Mouse (Mus musculus): Measurements from ENCODE around the gene Rps6kc1. TPM values are rescaled to one million over a fixed set of nuclear protein-coding genes. Genes with fewer than 3 reads are reported as not detected.

The Rps6kc1 gene
- polyA plus RNA-seq, 1 experiment from 2014 or later: 17.6 TPM

GRCm38 (mm10) chr1:190846956-190847355, 64.6 kb downstream of the Rps6kc1 start:
- Histone ChIP-seq H3K27me3 (ENCODE audit: control insufficient read depth, insufficient read depth, low read length) (no peaks in the 10 kb centered on the region), H3K36me3 (replicated peaks; ENCODE audit: control insufficient read depth, insufficient read depth, low read depth, low read length) (no peaks in the 10 kb centered on the region), H3K4me3 (ENCODE audit: low read depth, low read length) (no peak overlapping the region), H3K4me1 (ENCODE audit: control insufficient read depth, insufficient read depth, low read length) (no peaks in the 10 kb centered on the region), H3K27ac (replicated peaks; ENCODE audit: low read depth, low read length) (no peak overlapping the region), H3K9me3 (replicated peaks; ENCODE audit: control insufficient read depth, low read length) (no peaks in the 10 kb centered on the region), H3K4me2 (ENCODE audit: low read depth, low read length) (no peak overlapping the region), H3K9ac (replicated peaks; ENCODE audit: low read length) (no peak overlapping the region)
- ATAC-seq (replicated peaks; ENCODE audit: insufficient number of reproducible peaks, low FRiP score, low TSS enrichment, low read depth): no peak
- 80% methylated on average over 3 of the region's 3 CpGs for WGBS
- no peak for DNase-seq (ENCODE audit: low spot score)

- Histone ChIP-seq H3K4me2 (ENCODE audit: low read depth, low read length) (no peak overlapping the region), H3K4me3 (ENCODE audit: low read depth, low read length) (no peak overlapping the region), H3K9ac (replicated peaks; ENCODE audit: low read length) (no peak overlapping the region), H3K9me3 (replicated peaks; ENCODE audit: control insufficient read depth, low read length) (no peaks in the 10 kb centered on the region), H3K4me1 (ENCODE audit: control insufficient read depth, insufficient read depth, low read length) (no peaks in the 10 kb centered on the region), H3K27me3 (ENCODE audit: control insufficient read depth, insufficient read depth, low read length) (no peaks in the 10 kb centered on the region), H3K36me3 (replicated peaks; ENCODE audit: control insufficient read depth, insufficient read depth, low read depth, low read length) (no peaks in the 10 kb centered on the region), H3K27ac (replicated peaks; ENCODE audit: low read depth, low read length) (no peak overlapping the region)
- 93% methylated on average over 11 of the region's 11 CpGs for WGBS
- ATAC-seq (replicated peaks; ENCODE audit: insufficient number of reproducible peaks, low FRiP score, low TSS enrichment, low read depth) (no peak), DNase-seq (ENCODE audit: low spot score) (no peak)
Measured at GRCm38 (mm10) chr1:190846074-190846730, 65.4 kb downstream of the Rps6kc1 start.

- no peaks in the 10 kb centered on the region for H3K9me3 ChIP-seq (replicated peaks; ENCODE audit: control insufficient read depth, low read length)
- H3K27me3 ChIP-seq (ENCODE audit: control insufficient read depth, insufficient read depth, low read length): no peaks in the 10 kb centered on the region
- H3K4me2 ChIP-seq (ENCODE audit: low read depth, low read length): no peak overlapping the region
- no peaks in the 10 kb centered on the region for H3K4me1 ChIP-seq (ENCODE audit: control insufficient read depth, insufficient read depth, low read length)
- H3K9ac ChIP-seq (replicated peaks; ENCODE audit: low read length): no peak overlapping the region
- H3K27ac ChIP-seq (replicated peaks; ENCODE audit: low read depth, low read length): no peak overlapping the region
- 78% methylated on average over 4 of the region's 4 CpGs for WGBS
- ATAC-seq (replicated peaks; ENCODE audit: insufficient number of reproducible peaks, low FRiP score, low TSS enrichment, low read depth) (no peak), DNase-seq (ENCODE audit: low spot score) (no peak)
- no peaks in the 10 kb centered on the region for H3K36me3 ChIP-seq (replicated peaks; ENCODE audit: control insufficient read depth, insufficient read depth, low read depth, low read length)
- H3K4me3 ChIP-seq (ENCODE audit: low read depth, low read length): no peak overlapping the region
Measured at GRCm38 (mm10) chr1:190845419-190845818, 66.2 kb downstream of the Rps6kc1 start.

- Histone ChIP-seq H3K4me1 (ENCODE audit: control insufficient read depth, insufficient read depth, low read length) (no peaks in the 10 kb centered on the region), H3K27me3 (ENCODE audit: control insufficient read depth, insufficient read depth, low read length) (no peaks in the 10 kb centered on the region), H3K36me3 (replicated peaks; ENCODE audit: control insufficient read depth, insufficient read depth, low read depth, low read length) (no peaks in the 10 kb centered on the region), H3K27ac (replicated peaks; ENCODE audit: low read depth, low read length) (no peak overlapping the region), H3K9ac (replicated peaks; ENCODE audit: low read length) (no peak overlapping the region), H3K4me2 (ENCODE audit: low read depth, low read length) (no peak overlapping the region), H3K4me3 (ENCODE audit: low read depth, low read length) (no peak overlapping the region), H3K9me3 (replicated peaks; ENCODE audit: control insufficient read depth, low read length) (no peaks in the 10 kb centered on the region)
- ATAC-seq (replicated peaks; ENCODE audit: insufficient number of reproducible peaks, low FRiP score, low TSS enrichment, low read depth) (no peak), DNase-seq (ENCODE audit: low spot score) (no peak)
- 92% methylated on average over 11 of the region's 11 CpGs for WGBS
Measured at GRCm38 (mm10) chr1:190844356-190844755, 67.2 kb downstream of the Rps6kc1 start.

GRCm38 (mm10) chr1:190836046-190836445, 75.5 kb downstream of the Rps6kc1 start:
- no peaks in the 10 kb centered on the region for H3K27me3 ChIP-seq (ENCODE audit: control insufficient read depth, insufficient read depth, low read length)
- 0 out of 2 replicates have a peak, but pooled peaks cover 2% of the 10 kb centered on the region for H3K36me3 ChIP-seq (replicated peaks; ENCODE audit: control insufficient read depth, insufficient read depth, low read depth, low read length)
- no peak overlapping the region for H3K9ac ChIP-seq (replicated peaks; ENCODE audit: low read length)
- H3K4me1 ChIP-seq (ENCODE audit: control insufficient read depth, insufficient read depth, low read length): no peaks in the 10 kb centered on the region
- H3K27ac ChIP-seq (replicated peaks; ENCODE audit: low read depth, low read length): no peak overlapping the region
- 77% methylated on average over 2 of the region's 2 CpGs for WGBS
- H3K9me3 ChIP-seq (replicated peaks; ENCODE audit: control insufficient read depth, low read length): no peaks in the 10 kb centered on the region
- no peak overlapping the region for H3K4me2 ChIP-seq (ENCODE audit: low read depth, low read length)
- ATAC-seq (replicated peaks; ENCODE audit: insufficient number of reproducible peaks, low FRiP score, low TSS enrichment, low read depth) (no peak), DNase-seq (ENCODE audit: low spot score) (no peak)
- no peak overlapping the region for H3K4me3 ChIP-seq (ENCODE audit: low read depth, low read length)

GRCm38 (mm10) chr1:190834201-190834907, 77.2 kb downstream of the Rps6kc1 start:
- Histone ChIP-seq H3K4me2 (ENCODE audit: low read depth, low read length) (no peak overlapping the region), H3K36me3 (replicated peaks; ENCODE audit: control insufficient read depth, insufficient read depth, low read depth, low read length) (0 out of 2 replicates have a peak, but pooled peaks cover 2% of the 10 kb centered on the region), H3K27ac (replicated peaks; ENCODE audit: low read depth, low read length) (no peak overlapping the region), H3K27me3 (ENCODE audit: control insufficient read depth, insufficient read depth, low read length) (no peaks in the 10 kb centered on the region), H3K9ac (replicated peaks; ENCODE audit: low read length) (no peak overlapping the region), H3K4me3 (ENCODE audit: low read depth, low read length) (no peak overlapping the region), H3K4me1 (ENCODE audit: control insufficient read depth, insufficient read depth, low read length) (no peaks in the 10 kb centered on the region), H3K9me3 (replicated peaks; ENCODE audit: control insufficient read depth, low read length) (no peaks in the 10 kb centered on the region)
- ATAC-seq (replicated peaks; ENCODE audit: insufficient number of reproducible peaks, low FRiP score, low TSS enrichment, low read depth) (no peak), DNase-seq (ENCODE audit: low spot score) (no peak)
- 51% methylated on average over 7 of the region's 7 CpGs for WGBS

GRCm38 (mm10) chr1:190832965-190833630, 78.5 kb downstream of the Rps6kc1 start:
- H3K4me2 ChIP-seq (ENCODE audit: low read depth, low read length): no peak overlapping the region
- H3K9ac ChIP-seq (replicated peaks; ENCODE audit: low read length): no peak overlapping the region
- no peak for ATAC-seq (replicated peaks; ENCODE audit: insufficient number of reproducible peaks, low FRiP score, low TSS enrichment, low read depth)
- no peak overlapping the region for H3K27ac ChIP-seq (replicated peaks; ENCODE audit: low read depth, low read length)
- 0 out of 2 replicates have a peak, but pooled peaks cover 2% of the 10 kb centered on the region for H3K36me3 ChIP-seq (replicated peaks; ENCODE audit: control insufficient read depth, insufficient read depth, low read depth, low read length)
- H3K4me3 ChIP-seq (ENCODE audit: low read depth, low read length): no peak overlapping the region
- no peaks in the 10 kb centered on the region for H3K4me1 ChIP-seq (ENCODE audit: control insufficient read depth, insufficient read depth, low read length)
- no peaks in the 10 kb centered on the region for H3K27me3 ChIP-seq (ENCODE audit: control insufficient read depth, insufficient read depth, low read length)
- H3K9me3 ChIP-seq (replicated peaks; ENCODE audit: control insufficient read depth, low read length): no peaks in the 10 kb centered on the region
- WGBS: 87% methylated on average over 8 of the region's 8 CpGs
- DNase-seq (ENCODE audit: low spot score): no peak
